Mouse (Mus musculus): ENCODE measurements around the gene Psmb8. TPM values are rescaled to one million over a fixed set of nuclear protein-coding genes. Genes with fewer than 3 reads are reported as not detected.

Psmb8 gene
- polyA plus RNA-seq (2012; rRNA removed), result 56.3 and 58.9 TPM in 2 replicates

GRCm38 (mm10) chr17:34196941-34197894 lies at the start of gene Psmb8:
Gene Psmb8 (plus strand): TSS chr17:34197721.
- DNase-seq (ENCODE audit: low read depth), result no peak

- no peak for DNase-seq (ENCODE audit: low read depth)
Observed at GRCm38 (mm10) chr17:34152923-34153322, 44.6 kb upstream of the Psmb8 start, which contains the start of gene H2-DMb1. Gene H2-DMb1 (plus strand): TSS chr17:34153072.

DNA sequence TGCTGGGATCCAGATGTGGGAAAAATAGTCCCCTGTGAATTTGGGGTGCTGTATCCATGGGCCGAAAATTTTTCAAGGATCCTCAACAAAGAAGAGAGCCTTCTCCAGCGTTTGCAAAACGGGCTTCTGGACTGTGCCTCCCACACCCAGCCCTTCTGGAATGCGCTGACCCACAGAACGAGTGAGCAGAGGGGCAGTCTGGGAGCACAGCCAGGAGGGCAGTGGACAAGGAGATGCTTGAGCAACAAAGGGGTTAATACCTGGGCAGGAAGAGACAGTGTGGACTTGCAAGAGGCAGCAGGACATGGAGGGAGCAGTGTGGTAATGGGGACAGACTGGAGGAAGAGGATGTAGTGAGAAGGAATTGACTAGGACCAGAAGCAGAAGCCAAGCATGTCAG lies 42.0 kb upstream of the Psmb8 start:
- DNase-seq (ENCODE audit: low read depth), result no peak

GRCm38 (mm10) chr17:34164202-34164895 lies 33.2 kb upstream of the Psmb8 start:
- no peak for DNase-seq (ENCODE audit: low read depth)

DNA sequence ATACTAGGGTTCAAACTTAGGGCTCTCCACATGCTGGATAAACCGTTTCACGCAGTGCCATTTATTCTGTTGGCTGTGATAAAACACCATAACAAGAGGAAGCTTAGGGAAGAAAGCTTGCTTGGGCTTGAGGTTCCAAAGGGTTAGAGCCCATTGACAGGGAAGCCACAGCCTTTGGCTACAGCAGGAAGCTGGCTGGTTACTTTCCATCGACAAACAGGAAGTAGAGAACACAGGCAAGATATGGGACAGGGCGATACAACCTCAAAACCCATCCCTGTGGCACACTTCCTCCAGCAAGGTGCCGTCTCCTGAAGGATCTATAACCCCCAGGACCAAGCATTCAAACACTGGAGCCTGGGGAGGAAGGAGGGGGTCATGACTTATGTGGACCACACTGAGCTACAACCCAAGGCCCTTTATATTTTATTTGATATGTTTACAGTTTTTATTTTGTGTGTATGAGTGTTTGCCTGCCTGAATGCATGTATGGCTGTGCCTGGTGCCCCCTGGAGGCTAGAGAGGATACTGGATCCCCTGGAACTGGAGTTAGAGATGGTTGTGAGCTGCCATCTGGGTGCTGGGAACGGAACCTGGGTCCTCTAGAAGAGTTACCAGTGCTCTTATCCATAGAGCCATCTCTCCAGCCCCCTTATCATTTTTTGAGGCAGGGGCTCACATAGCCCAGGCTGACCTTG lies 32.3 kb upstream of the Psmb8 start:
- no peak for DNase-seq (ENCODE audit: low read depth)

- no peak for DNase-seq (ENCODE audit: low read depth)
Observed at GRCm38 (mm10) chr17:34169279-34169678, 28.2 kb upstream of the Psmb8 start.

DNA sequence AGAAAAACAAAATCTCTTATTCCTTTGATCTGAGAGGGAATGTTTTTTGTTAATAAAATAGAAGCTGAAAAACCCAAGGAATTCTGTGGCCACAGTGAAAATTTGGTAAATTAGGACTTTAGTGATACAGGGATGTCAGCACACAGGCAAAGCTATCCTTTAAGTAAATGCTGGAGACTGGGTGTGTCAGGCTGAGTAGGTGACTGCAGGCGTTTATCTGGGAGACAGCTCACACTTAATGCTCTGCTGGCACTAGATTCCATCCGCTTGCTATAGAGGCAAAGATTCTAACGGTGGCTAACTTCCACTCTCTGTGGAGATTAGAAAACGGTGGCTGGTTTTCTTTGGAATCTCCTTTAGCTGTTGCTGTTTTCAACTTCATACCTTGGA lies 27.0 kb upstream of the Psmb8 start:
- DNase-seq (ENCODE audit: low read depth), result no peak

DNA sequence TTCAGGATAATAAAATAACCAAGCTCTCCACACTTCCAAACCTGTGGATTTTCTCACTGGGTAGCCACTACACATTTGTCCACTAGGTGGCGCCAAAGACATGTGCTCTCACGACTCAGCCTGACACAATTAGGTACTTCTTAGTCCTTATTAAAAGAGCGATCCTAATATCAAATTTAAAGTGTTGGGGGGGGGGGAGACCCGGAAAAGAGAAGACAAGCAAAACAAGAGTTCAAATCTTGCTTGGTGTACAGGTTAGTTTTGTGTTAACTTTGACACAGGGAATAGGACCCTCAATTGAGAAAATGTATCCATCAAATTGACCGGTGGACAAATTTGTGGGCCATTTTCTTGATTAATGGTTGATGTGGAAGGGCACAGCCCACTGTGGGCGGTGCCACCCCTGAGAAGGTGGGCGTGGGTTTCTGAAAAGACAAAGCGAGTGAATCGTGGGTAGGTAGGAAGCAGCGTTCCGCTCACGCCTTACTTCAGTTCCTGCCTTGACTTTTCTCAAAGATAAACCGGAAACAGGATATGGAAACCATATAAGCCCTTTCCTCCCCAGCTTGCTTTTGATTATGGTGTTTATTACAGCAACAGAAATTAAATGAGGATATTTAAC lies 26.5 kb upstream of the Psmb8 start:
- no peak for DNase-seq (ENCODE audit: low read depth)

DNA sequence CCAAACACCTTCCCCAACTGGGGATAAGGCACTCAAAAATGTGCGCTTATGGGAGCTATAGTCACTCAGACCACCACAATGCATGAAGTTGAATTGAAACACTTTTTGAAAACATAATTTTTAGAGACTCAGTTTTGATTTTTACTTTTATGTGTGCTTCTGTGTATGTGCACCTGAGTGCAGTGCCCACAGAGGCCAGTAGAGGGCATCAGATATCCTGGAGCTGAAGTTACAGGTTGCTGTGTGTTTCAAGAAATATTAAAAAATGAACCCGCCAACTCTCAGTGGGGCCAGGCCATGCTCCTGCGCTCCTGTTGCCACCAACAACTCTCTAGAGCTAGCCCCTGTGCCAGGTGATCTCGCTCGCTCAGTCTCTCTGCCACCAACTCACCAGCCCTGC lies 25.0 kb upstream of the Psmb8 start:
- DNase-seq (ENCODE audit: low read depth), result no peak

DNA sequence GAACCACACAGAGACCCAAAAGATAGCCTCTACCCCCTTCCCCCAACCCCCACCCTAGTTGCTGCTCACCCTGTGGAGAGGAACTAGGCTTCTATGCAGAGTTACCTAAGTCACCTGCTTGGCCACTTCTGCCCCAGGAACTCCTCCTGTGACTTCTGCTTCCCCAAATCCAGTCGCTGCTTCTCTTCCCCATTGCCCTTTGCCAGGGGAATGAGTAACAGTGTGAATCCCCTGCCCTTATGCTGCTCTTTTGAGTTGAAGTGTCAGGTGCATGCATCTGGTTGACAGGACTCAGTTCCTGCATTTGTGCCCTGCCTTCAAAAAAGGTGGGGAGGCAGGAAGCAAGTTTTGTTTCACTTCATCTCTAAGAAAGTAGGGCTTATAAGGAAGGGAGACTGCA lies 23.4 kb upstream of the Psmb8 start:
- DNase-seq (ENCODE audit: low read depth), result no peak

GRCm38 (mm10) chr17:34177179-34177578 lies 20.3 kb upstream of the Psmb8 start:
- no peak for DNase-seq (ENCODE audit: low read depth)

DNA sequence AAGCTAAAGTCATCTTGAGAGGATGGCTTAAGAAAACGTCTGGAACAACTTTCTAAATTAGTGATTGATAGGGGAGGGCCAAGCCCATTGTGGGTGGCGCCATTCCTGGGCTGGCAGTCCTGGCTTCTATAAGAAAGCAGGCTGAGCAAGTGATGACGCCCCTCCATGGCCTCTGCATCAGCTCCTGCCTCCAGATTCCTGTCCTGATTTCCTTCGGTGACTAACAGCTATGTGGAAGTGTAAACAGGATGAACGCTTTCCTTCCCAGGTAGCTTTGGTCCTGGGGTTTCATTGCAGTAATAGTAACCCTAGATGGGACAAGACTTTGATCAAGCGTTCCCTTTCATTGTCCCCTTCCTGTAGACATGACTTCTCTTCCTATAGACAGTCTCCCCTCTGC lies 18.5 kb upstream of the Psmb8 start:
- DNase-seq (ENCODE audit: low read depth), result no peak

GRCm38 (mm10) chr17:34179913-34180859 lies 17.3 kb upstream of the Psmb8 start:
- DNase-seq (ENCODE audit: low read depth), result no peak

DNA sequence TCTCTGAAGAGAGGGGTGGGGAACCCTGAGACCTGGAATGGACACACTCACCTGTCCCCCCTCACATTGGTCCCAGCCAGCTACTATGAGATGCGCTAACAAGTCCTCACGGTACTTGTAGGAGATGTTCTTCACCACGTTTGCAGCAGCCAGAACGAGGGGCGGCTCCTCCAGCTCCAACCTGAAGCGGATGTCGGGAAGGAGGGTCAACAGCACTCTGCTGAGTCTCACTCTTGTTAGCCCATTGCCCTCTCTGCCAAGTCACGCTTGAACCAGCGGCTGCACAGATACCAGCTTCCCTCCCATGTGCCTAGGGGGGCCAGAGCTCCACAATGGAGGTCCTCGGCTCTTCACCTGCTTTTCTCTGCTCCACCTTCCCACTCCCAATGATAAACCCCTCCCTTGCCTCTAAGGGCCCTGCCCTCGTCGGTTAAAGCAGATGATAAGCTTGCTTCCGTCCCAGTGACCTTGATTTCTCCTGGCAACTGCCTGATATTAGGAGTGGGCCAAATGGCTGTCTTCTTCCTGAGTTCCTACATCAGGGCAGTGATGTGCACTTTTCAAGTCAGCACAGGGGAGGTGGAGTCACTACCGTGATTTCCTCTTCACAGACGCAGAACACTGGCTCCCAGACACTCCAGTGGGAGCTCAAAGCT lies 13.8 kb upstream of the Psmb8 start:
- no peak for DNase-seq (ENCODE audit: low read depth)

GRCm38 (mm10) chr17:34185526-34185925 lies 12.0 kb upstream of the Psmb8 start:
- no peak for DNase-seq (ENCODE audit: low read depth)

- DNase-seq (ENCODE audit: low read depth), result no peak
Observed at GRCm38 (mm10) chr17:34186885-34187260, 10.6 kb upstream of the Psmb8 start.

- peak; percentile 64 for DNase-seq (ENCODE audit: low read depth)
Observed at GRCm38 (mm10) chr17:34187261-34187916, 10.1 kb upstream of the Psmb8 start, which contains the start of the genes Tap1 and Psmb9. Gene Tap1 (plus strand): TSS chr17:34187553. Gene Psmb9 (minus strand): TSS chr17:34187764.

DNA sequence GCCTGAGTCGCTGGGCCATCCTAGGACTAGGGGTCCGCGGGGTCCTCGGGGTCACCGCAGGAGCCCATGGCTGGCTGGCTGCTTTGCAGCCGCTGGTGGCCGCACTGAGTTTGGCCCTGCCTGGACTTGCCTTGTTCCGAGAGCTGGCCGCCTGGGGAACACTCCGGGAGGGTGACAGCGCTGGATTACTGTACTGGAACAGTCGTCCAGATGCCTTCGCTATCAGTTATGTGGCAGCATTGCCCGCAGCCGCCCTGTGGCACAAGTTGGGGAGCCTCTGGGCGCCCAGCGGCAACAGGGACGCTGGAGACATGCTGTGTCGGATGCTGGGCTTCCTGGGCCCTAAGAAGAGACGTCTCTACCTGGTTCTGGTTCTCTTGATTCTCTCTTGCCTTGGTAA lies 9.5 kb upstream of the Psmb8 start:
- no peak for DNase-seq (ENCODE audit: low read depth)

DNA sequence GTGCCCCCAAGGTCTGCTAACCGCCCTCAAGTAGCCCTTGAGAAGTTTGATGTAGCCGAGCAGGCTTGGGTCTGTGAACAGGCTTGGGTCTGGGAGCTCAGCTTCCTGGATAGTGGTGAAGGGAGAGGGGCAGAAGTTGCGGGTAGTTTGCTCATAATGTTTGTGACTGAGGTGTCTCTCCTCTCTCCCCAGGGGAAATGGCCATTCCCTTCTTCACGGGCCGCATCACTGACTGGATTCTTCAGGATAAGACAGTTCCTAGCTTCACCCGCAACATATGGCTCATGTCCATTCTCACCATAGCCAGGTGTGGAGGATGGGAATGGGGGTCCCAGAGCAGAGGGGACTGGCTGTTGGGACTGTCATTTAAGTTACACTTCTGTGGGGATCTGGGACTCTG lies 8.5 kb upstream of the Psmb8 start:
- DNase-seq (ENCODE audit: low read depth), result no peak

DNA sequence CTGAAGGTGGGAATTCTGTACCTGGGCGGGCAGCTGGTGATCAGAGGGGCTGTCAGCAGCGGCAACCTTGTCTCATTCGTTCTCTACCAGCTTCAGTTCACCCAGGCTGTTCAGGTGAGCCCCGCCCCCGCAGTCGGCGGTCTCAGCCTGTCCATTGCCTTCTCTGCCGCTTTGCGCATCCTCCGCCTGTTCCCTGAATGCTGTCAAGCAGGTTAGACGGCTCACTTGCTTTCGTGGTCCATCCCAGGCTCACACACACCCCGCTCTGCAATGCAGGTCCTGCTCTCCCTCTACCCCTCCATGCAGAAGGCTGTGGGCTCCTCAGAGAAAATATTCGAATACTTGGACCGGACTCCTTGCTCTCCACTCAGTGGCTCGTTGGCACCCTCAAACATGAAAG lies 4.7 kb upstream of the Psmb8 start:
- no peak for DNase-seq (ENCODE audit: low read depth)
